Mouse (Mus musculus): ENCODE data around the gene Gclc. TPM values are rescaled to one million over a fixed set of nuclear protein-coding genes. Genes with fewer than 3 reads are reported as not detected.

The Gclc gene
- polyA plus RNA-seq (2012): 16.1 and 18.8 TPM in 2 replicates

GRCm38 (mm10) chr9:77753853-77754727 is at the start of gene Gclc:
Gene Gclc, plus strand, starts transcription at chr9:77754535.

Other genes starting within 250 kb of the Gclc start
- 37.4 and 60.6 TPM in 2 replicates for gene Lrrc1, start 209.7 kb upstream of the Gclc start, polyA plus RNA-seq (2012)
- not detected in 2 replicates for gene Klhl31, start 118.0 kb upstream of the Gclc start, polyA plus RNA-seq (2012)
- gene Elovl5, start 162.8 kb downstream of the Gclc start, polyA plus RNA-seq (2012): 9.3 and 12.1 TPM in 2 replicates